Mouse (Mus musculus) naive thymus-derived CD4-positive, alpha-beta T cell, adult 2 months (primary cell): ENCODE measurements around the gene Olfr147.
"Not testable (repeated sequence)": the region's sequence is repeated elsewhere in the genome, so short reads cannot be mapped to it uniquely, and the experiment has no call there.

ENCODE experiments used
- DNase-seq: peaks from one replicate; pipeline ENCODE4 v3.0.0-alpha.2; 2011; ENCODE audit warnings: low read depth

Olfr147 gene

DNA sequence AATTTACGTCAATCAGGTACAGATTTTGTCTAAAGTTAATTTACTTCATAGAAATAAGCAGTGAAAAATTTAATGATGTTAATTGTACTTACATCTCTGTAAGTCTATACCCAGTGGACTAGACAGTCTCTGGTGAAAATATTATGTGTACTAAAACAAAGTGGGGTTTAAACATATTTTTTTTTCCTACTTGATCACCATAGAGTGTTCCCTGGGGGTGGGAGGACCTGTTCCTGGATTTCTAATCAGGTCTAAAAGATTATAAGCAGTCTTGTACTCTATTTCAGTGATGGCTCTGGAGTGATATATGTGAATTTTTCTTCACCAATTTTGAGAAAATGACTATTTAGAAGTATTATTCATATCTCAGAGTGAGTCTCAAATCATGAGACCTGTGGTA is at the start of gene Olfr147:
TSS of gene Olfr147 (plus strand) at position 301 of the 400 bp plus-strand sequence.
- DNase-seq: no peak

DNA sequence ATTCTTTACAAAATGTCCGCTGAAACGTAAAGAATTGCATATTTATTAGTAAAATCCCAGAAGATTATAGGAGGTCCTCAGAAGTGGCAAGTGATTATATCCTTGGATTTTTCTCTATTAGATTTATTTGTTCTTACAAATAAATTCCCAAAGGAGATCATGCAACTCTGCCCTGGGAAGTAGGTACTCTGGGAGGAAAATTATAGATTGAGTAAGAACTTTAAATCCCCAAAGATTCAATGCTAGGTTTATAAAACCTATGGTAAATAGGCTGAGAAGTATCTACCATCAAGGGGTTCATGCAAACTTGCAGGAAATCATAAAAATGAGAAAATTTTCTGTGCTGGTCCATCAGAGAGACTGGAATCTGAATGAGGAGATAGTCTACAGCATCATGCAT is 34.9 kb upstream of the Olfr147 start, which contains the start of gene Olfr250:
TSS of gene Olfr250 (plus strand) at position 301 of the 400 bp plus-strand sequence.
- no peak for DNase-seq

DNA sequence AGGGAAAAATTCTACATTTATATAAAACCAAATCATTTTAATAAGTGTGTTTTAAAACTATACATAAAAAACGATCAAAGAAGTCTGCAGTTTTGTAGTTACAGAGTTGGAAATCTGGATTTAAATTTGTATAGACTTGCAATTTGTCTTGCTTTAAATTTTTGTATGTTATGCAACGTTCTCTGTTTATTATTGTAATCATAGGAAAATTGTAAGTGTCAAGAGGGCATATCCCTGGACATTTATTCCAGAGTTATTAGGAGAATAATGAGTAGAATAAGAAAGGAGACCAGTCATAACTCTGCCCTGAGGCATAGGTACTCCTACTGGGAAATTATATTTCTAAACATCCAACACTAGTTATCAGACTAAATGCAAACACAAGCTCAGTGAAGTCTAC is 24.7 kb upstream of the Olfr147 start, which contains the start of gene Olfr251:
TSS of gene Olfr251 (plus strand) at position 301 of the 400 bp plus-strand sequence.
- no peak for DNase-seq

DNA sequence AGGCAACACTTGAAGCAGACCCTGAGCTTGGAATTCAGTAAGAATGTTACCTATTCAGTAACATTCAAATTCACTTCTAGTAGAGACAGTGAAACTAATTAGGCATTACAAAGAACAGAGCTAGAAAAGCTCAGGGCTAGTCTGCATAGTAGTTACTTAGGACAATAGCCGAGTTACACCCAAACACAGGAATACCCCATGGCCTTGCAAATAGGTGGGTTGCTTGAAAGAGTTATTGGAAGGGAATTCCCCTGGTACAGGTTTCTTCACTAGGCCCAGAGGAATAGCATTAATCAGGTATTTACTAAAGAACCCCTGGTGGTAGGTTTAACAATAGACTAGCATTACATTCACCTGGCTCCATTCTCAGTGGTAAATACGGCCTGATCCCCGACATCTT is 6.0 kb downstream of the Olfr147 start:
- not testable (repeated sequence) for DNase-seq

DNA sequence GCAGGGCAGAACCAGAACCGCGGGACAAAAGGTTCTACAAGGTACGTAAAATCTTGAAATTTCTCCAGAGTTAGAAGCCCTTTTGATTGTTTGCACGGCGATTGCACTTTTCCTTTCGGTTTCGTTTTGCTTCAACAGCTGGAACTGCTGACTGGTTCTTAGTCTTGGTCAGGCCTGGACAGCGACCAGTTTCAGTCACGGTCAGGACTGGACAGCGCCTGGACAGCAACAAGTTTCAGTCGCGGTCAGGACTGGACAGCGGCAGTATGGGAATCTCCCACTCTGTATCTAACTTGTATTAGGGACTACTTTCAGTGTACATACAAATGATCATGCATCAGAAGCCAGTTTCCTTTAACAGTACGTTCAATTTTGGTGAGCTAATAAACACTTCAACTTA is 12.0 kb downstream of the Olfr147 start:
- DNase-seq: not testable (repeated sequence)

DNA sequence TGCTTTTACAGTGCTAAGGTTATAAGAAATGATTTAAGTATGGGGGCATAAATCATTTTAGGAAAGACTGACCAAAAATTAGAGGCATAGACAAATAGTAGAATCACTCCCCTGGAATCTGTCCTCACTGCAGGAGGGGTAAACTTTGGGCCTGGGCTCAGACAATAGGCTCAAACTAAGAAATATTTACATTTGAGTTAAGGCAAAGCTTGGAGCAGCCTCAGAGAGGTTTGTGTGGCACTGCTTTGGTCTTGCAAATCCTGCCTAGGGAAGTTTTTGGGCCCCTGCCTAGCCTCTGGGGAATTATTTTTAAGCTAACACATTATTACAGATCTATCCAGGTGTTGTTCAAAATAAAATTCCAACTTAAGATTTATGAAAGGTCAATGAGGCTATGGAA is 22.3 kb downstream of the Olfr147 start:
- DNase-seq: no peak

DNA sequence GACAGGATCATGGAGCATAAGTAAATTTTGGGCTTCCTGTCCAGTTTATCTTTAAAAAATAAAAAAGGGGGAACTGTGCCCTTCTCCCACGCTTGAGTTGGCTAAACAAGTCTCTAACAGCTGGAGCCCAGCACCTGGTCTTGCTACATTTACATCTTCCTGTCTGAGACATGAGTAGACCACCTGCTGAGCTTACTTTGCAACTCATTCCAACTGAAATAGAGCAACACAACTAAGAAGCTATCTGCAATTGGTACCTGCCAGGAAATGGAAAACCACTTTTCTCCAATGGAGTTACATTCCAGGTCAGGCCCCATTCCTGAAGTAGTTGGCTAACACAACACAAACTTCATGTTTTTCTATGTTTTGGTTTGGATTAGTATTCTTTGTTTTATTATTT is 25.5 kb downstream of the Olfr147 start:
- no peak for DNase-seq

DNA sequence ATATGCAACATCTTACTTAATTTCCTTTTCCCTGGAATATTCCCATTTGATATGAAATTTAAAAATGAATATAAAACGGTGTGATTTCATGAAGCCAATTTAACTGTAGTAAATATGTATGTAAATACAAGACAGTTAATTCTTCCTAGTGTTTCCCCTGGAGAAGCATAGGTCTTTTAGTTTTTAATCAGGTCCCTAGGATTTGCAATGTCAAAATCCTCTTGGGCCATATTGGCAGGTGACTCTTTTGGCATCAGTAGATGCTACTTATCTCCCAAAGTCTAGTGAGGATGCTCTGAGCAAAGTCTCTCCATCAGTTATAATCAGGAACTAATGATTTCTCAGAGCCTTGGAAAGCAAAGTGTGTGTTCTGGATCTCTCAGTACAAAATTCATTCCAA is 27.7 kb downstream of the Olfr147 start, which contains the start of gene Olfr901:
TSS of gene Olfr901 (plus strand) at position 301 of the 400 bp plus-strand sequence.
- DNase-seq: no peak

DNA sequence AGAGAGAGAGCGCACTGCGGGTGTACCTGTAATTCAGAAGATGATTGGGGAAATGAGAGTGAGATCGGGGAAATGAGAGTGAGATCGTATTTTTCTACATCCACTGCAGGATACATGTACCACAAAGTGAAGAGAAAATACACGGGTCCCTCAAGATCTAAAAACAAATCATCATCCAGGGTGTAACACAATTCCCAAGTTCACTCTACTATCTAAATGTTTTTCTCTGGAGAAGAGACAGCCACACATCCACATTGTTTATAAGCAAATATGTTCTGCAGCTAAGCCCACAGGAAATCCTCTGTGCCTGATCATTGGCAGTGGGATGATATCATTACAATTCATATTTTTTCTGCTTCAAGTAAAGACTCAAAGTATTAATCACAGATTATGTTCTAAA is 45.9 kb downstream of the Olfr147 start, which contains the start of gene Olfr902:
TSS of gene Olfr902 (plus strand) at position 301 of the 400 bp plus-strand sequence.
- no peak for DNase-seq
